Mouse (Mus musculus) stomach, embryonic 16.5 days (tissue): Measurements from ENCODE around the gene Fam213b. TPM values are rescaled to one million over a fixed set of nuclear protein-coding genes. Genes with fewer than 3 reads are reported as not detected.

Source experiments
- ATAC-seq: fragments of 200-750 bp; cut with Nextera tagmentation; 2 replicates; pipeline ENCODE4 v1.8.0; 2017; ENCODE audit warnings: moderate number of reproducible peaks, moderate TSS enrichment; ENCODE audit not compliant: insufficient read depth, low FRiP score
- H3K27ac ChIP-seq: fragments of 300-500 bp; sonication (generic); 2 replicates; pipeline ENCODE4 v1.5.1; 2014; ENCODE audit warnings: low read length
- H3K27me3 ChIP-seq: fragments of 300-500 bp; sonication (generic); 2 replicates; pipeline ENCODE4 v1.6.1; 2014; ENCODE audit warnings: low read length, control low read depth, mixed read lengths; ENCODE audit not compliant: control insufficient read depth, insufficient read depth
- H3K36me3 ChIP-seq: fragments of 300-500 bp; sonication (generic); 2 replicates; pipeline ENCODE4 v1.6.1; 2014; ENCODE audit warnings: low read length; ENCODE audit not compliant: control insufficient read depth, insufficient read depth
- H3K4me1 ChIP-seq: fragments of 300-500 bp; sonication (generic); 2 replicates; pipeline ENCODE4 v1.6.1; 2014; ENCODE audit warnings: low read length, control low read depth, mixed read lengths; ENCODE audit not compliant: control insufficient read depth, insufficient read depth
- H3K4me2 ChIP-seq: fragments of 300-500 bp; sonication (generic); 2 replicates; pipeline ENCODE4 v1.6.1; 2014; ENCODE audit warnings: low read depth, low read length, mixed read lengths
- H3K4me3 ChIP-seq: fragments of 300-500 bp; sonication (generic); replicated peaks from 2 replicates; pipeline ENCODE4 v1.5.1; 2014; ENCODE audit warnings: mild to moderate bottlenecking, low read length
- H3K9ac ChIP-seq: fragments of 300-500 bp; sonication (generic); 2 replicates; pipeline ENCODE4 v1.6.1; 2014; ENCODE audit warnings: low read length
- H3K9me3 ChIP-seq: fragments of 300-500 bp; sonication (generic); replicated peaks from 2 replicates; pipeline ENCODE4 v1.6.1; 2016; ENCODE audit warnings: low read length, control low read depth; ENCODE audit not compliant: control insufficient read depth
- WGBS: fragments of 180-500 bp; shearing (Covaris S2); extraction: QIAGEN DNeasy Blood & Tissue Kit; methylation state at CpG from one replicate; pipeline ENCODE4 v1.1.7; 2014; 5-methylcytosine and 5-hydroxymethylcytosine counted together
- polyA plus RNA-seq: library from polyadenylated mRNA; unstranded; fragments of >200 nt; fragmentation: Nextera tagmentation; extraction: Ambion mirVana; gene quantifications from 2 replicates; pipeline ENCODE4 v1.2.1, GENCODE M21; 2015

Gene Fam213b
- polyA plus RNA-seq, 1 experiment from 2014 or later: 34.1 TPM

GRCm38 (mm10) chr4:154871757-154872251 lies 27.1 kb downstream of the Fam213b start:
- Histone ChIP-seq H3K4me3 (no peak overlapping the region), H3K4me2 (no peak overlapping the region), H3K27me3 (no peaks in the 10 kb centered on the region; the same call in 1 of the 2 replicates), H3K27ac (no peak overlapping the region), H3K9ac (no peak overlapping the region), H3K36me3 (no peaks in the 10 kb centered on the region), H3K9me3 (no peaks in the 10 kb centered on the region), H3K4me1 (no peaks in the 10 kb centered on the region)
- 3% methylated on average over 13 of the region's 13 CpGs for WGBS
- peak; percentile 68; the same call in 1 of the 2 replicates for ATAC-seq

- no peak overlapping the region for H3K27ac ChIP-seq
- no peaks in the 10 kb centered on the region for H3K9me3 ChIP-seq
- ATAC-seq: no peak
- H3K4me1 ChIP-seq: no peaks in the 10 kb centered on the region
- no peaks in the 10 kb centered on the region for H3K36me3 ChIP-seq
- H3K4me3 ChIP-seq: no peak overlapping the region
- no peaks in the 10 kb centered on the region; the same call in 1 of the 2 replicates for H3K27me3 ChIP-seq
- no peak overlapping the region for H3K4me2 ChIP-seq
- 81% methylated on average over 4 of the region's 4 CpGs for WGBS
- no peak overlapping the region for H3K9ac ChIP-seq
Observed at GRCm38 (mm10) chr4:154870721-154871120, 28.2 kb downstream of the Fam213b start.

GRCm38 (mm10) chr4:154869440-154869839 lies 29.5 kb downstream of the Fam213b start, which contains the start of gene Mmel1:
Gene Mmel1, plus strand, starts transcription at chr4:154869585.
- H3K27ac ChIP-seq: no peak within 1 kb of the TSS
- H3K4me2 ChIP-seq: no peak within 1 kb of the TSS
- WGBS: 74% methylated on average over 7 of the region's 7 CpGs
- no peak within 1 kb of the TSS for H3K9ac ChIP-seq
- H3K4me3 ChIP-seq: no peak within 1 kb of the TSS
- peaks cover 9% of the 10 kb centered on the region for H3K4me1 ChIP-seq
- no peak for ATAC-seq
- no peaks in the 10 kb centered on the region for H3K9me3 ChIP-seq
- no peaks in the 10 kb centered on the region for H3K36me3 ChIP-seq
- no peaks in the 10 kb centered on the region; the same call in 1 of the 2 replicates for H3K27me3 ChIP-seq

- 81% methylated on average over 6 of the region's 6 CpGs for WGBS
- Histone ChIP-seq H3K4me1 (peaks cover 13% of the 10 kb centered on the region), H3K36me3 (no peaks in the 10 kb centered on the region), H3K9ac (no peak overlapping the region), H3K4me2 (no peak overlapping the region), H3K27me3 (no peaks in the 10 kb centered on the region), H3K27ac (no peak overlapping the region), H3K9me3 (no peaks in the 10 kb centered on the region), H3K4me3 (no peak overlapping the region)
- no peak for ATAC-seq
Observed at GRCm38 (mm10) chr4:154867257-154867656, 31.7 kb downstream of the Fam213b start.

- Histone ChIP-seq H3K27me3 (no peaks in the 10 kb centered on the region), H3K27ac (no peak overlapping the region), H3K4me1 (peaks cover 13% of the 10 kb centered on the region), H3K9ac (no peak overlapping the region), H3K4me3 (no peak overlapping the region), H3K36me3 (no peaks in the 10 kb centered on the region), H3K9me3 (no peaks in the 10 kb centered on the region), H3K4me2 (no peak overlapping the region)
- ATAC-seq: no peak
- WGBS: 84% methylated on average over 5 of the region's 5 CpGs
Observed at GRCm38 (mm10) chr4:154866391-154866790, 32.5 kb downstream of the Fam213b start.

GRCm38 (mm10) chr4:154864961-154865760 lies 33.8 kb downstream of the Fam213b start:
- Histone ChIP-seq H3K4me3 (peak overlapping the region; percentile 49; the same call in 1 of the 2 replicates), H3K9ac (peak overlapping the region; percentile 75), H3K27ac (peak overlapping the region; percentile 60), H3K27me3 (no peaks in the 10 kb centered on the region), H3K4me1 (peaks cover 13% of the 10 kb centered on the region), H3K4me2 (peak overlapping the region; percentile 70), H3K9me3 (no peaks in the 10 kb centered on the region), H3K36me3 (no peaks in the 10 kb centered on the region)
- ATAC-seq: no peak
- whole genome bisulfite sequencing: 79% methylated on average over 18 of the region's 18 CpGs

GRCm38 (mm10) chr4:154864271-154864771 lies 34.6 kb downstream of the Fam213b start:
- peak overlapping the region; percentile 60 for H3K27ac ChIP-seq
- H3K27me3 ChIP-seq: no peaks in the 10 kb centered on the region
- H3K9ac ChIP-seq: peak overlapping the region; percentile 75
- no peaks in the 10 kb centered on the region for H3K36me3 ChIP-seq
- H3K4me3 ChIP-seq: peak overlapping the region; percentile 49
- peak overlapping the region; percentile 70 for H3K4me2 ChIP-seq
- no peaks in the 10 kb centered on the region for H3K9me3 ChIP-seq
- H3K4me1 ChIP-seq: peaks cover 13% of the 10 kb centered on the region
- peak; percentile 93 for ATAC-seq
- WGBS: under 1% methylated on average over 18 of the region's 18 CpGs

- Histone ChIP-seq H3K4me3 (no peak overlapping the region), H3K4me2 (no peak overlapping the region), H3K4me1 (peaks cover 13% of the 10 kb centered on the region), H3K9me3 (no peaks in the 10 kb centered on the region), H3K36me3 (no peaks in the 10 kb centered on the region), H3K9ac (no peak overlapping the region), H3K27me3 (no peaks in the 10 kb centered on the region), H3K27ac (0 out of 2 replicates have a peak overlapping the region, but pooled peaks have one; percentile 3)
- no peak for ATAC-seq
- WGBS: 81% methylated on average over 3 of the region's 3 CpGs
Observed at GRCm38 (mm10) chr4:154863436-154863935, 35.4 kb downstream of the Fam213b start.

- H3K9me3 ChIP-seq: 0 out of 2 replicates have a peak, but pooled peaks cover 1% of the 10 kb centered on the region
- 73% methylated on average over 5 of the region's 5 CpGs for WGBS
- no peaks in the 10 kb centered on the region for H3K36me3 ChIP-seq
- H3K9ac ChIP-seq: no peak overlapping the region
- H3K27ac ChIP-seq: no peak overlapping the region
- no peaks in the 10 kb centered on the region for H3K27me3 ChIP-seq
- no peak for ATAC-seq
- peaks cover 13% of the 10 kb centered on the region for H3K4me1 ChIP-seq
- H3K4me3 ChIP-seq: no peak overlapping the region
- H3K4me2 ChIP-seq: no peak overlapping the region
Observed at GRCm38 (mm10) chr4:154861967-154862366, 37.0 kb downstream of the Fam213b start.
